Mouse (Mus musculus) erythroblast, embryonic 14.5 days (primary cell): ENCODE data around the gene Insl6.

Source experiments
- GATA1 ChIP-seq: IDR thresholded peaks from 2 replicates; pipeline ENCODE4 v1.6.1; 2012; ENCODE audit warnings: low read length, inconsistent platforms, mixed read lengths
- TAL1 ChIP-seq: IDR thresholded peaks from 3 replicates; pipeline ENCODE4 v1.6.1; 2012; ENCODE audit warnings: low read length, inconsistent platforms, mixed read lengths

DNA sequence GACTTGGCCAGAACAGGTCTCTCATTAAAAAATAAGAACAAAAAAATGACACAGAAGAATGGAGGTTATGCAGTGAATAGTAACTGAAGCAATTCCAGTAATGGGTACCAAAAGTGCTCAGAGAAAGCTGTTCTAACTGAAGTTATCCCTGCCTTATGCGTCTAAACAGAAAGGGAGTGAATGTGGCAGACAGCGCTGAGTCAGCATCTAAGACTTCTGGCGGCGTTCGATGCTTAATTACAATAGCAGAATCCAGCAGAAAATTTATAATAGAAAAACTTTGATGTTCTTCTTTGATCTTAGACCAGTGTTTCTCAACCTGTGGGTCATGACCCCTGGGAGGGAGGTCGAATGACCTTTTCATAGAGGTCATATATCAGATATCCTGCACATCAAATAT is 20.5 kb upstream of the Insl6 start:
- TF ChIP-seq GATA1 (no peak), TAL1 (no peak)
